Mouse (Mus musculus): ENCODE measurements around the gene Cd93.

- TF ChIP-seq POLR2A (IDR thresholded peaks at IDR 0.05; ENCODE audit: insufficient read depth, low read depth, low read length) (no peak), EP300 (IDR thresholded peaks at IDR 0.05; ENCODE audit: insufficient read depth, low read depth, low read length) (no peak), CTCF (IDR thresholded peaks at IDR 0.05) (no peak)
Observed at GRCm38 (mm10) chr2:148488885-148489284, 45.5 kb upstream of the Cd93 start.

Measured in heart, adult 2 months (tissue).